Mouse (Mus musculus) forebrain, embryonic 13.5 days (tissue): Measurements from ENCODE around the gene Kcnh5. TPM values are rescaled to one million over a fixed set of nuclear protein-coding genes. Genes with fewer than 3 reads are reported as not detected.
A peak's percentile ranks its signal among the peaks of the same experiment; 100 is the strongest.

Source experiments
- ATAC-seq: fragments of 200-750 bp; cut with Nextera tagmentation; 2 replicates; pipeline ENCODE4 v1.8.0; 2017
- H3K27ac ChIP-seq: fragments of 300-500 bp; sonication (generic); 2 replicates; pipeline ENCODE4 v1.5.1; 2015; ENCODE audit warnings: inconsistent platforms, mild to moderate bottlenecking, moderate library complexity
- H3K27me3 ChIP-seq: fragments of 300-500 bp; sonication (generic); 2 replicates; pipeline ENCODE4 v1.6.1; 2015; ENCODE audit warnings: mild to moderate bottlenecking, inconsistent platforms
- H3K36me3 ChIP-seq: fragments of 300-500 bp; sonication (generic); 2 replicates; pipeline ENCODE4 v1.6.1; 2015; ENCODE audit warnings: mild to moderate bottlenecking, inconsistent platforms; ENCODE audit not compliant: poor library complexity, severe bottlenecking
- H3K4me1 ChIP-seq: fragments of 300-500 bp; sonication (generic); 2 replicates; pipeline ENCODE4 v1.6.1; 2015; ENCODE audit warnings: inconsistent platforms
- H3K4me2 ChIP-seq: fragments of 300-500 bp; sonication (generic); 2 replicates; pipeline ENCODE4 v1.6.1; 2015; ENCODE audit warnings: inconsistent platforms, mild to moderate bottlenecking, moderate library complexity
- H3K4me3 ChIP-seq: fragments of 300-500 bp; sonication (generic); 2 replicates; pipeline ENCODE4 v1.5.1; 2015; ENCODE audit warnings: mild to moderate bottlenecking, inconsistent platforms
- H3K9ac ChIP-seq: fragments of 300-500 bp; sonication (generic); 2 replicates; pipeline ENCODE4 v1.6.1; 2015; ENCODE audit warnings: mild to moderate bottlenecking, inconsistent platforms
- H3K9me3 ChIP-seq: fragments of 300-500 bp; sonication (generic); replicated peaks from 2 replicates; pipeline ENCODE4 v1.6.1; 2016; ENCODE audit warnings: inconsistent platforms
- WGBS: fragments of 180-500 bp; shearing (Covaris S2); methylation state at CpG from one replicate; pipeline ENCODE4 v1.1.7; 2015; 5-methylcytosine and 5-hydroxymethylcytosine counted together
- polyA plus RNA-seq: library from polyadenylated mRNA; unstranded; fragments of >200 nt; fragmentation: Nextera tagmentation; extraction: Ambion mirVana; gene quantifications from 2 replicates; pipeline ENCODE4 v1.2.1, GENCODE M21; 2015

The Kcnh5 gene
- polyA plus RNA-seq, 1 experiment from 2014 or later = 1.9 TPM

- ATAC-seq = peak; percentile 59
- H3K27ac ChIP-seq = no peak overlapping the region
- no peak overlapping the region for H3K9ac ChIP-seq
- no peaks in the 10 kb centered on the region for H3K27me3 ChIP-seq
- no peak overlapping the region for H3K4me3 ChIP-seq
- H3K36me3 ChIP-seq = no peaks in the 10 kb centered on the region
- H3K4me1 ChIP-seq = peaks cover 9% of the 10 kb centered on the region; the same call in 1 of the 2 replicates
- WGBS = 75% methylated on average over 12 of the region's 12 CpGs
- no peak overlapping the region for H3K4me2 ChIP-seq
- H3K9me3 ChIP-seq = no peaks in the 10 kb centered on the region
These were observed 328.4 kb downstream of the Kcnh5 start for GRCm38 (mm10) chr12:74848611-74849347.

Other genes with a start within 250 kb of the Kcnh5 start
- 14.1 and 16.6 TPM in 2 replicates for gene Rhoj, start 131.0 kb upstream of the Kcnh5 start, polyA plus RNA-seq
- not detected in 2 replicates for gene Gphb5, start 239.4 kb upstream of the Kcnh5 start, polyA plus RNA-seq